Mouse (Mus musculus) adrenal gland, adult 18-20 months (tissue): ENCODE results near the gene Msl1. TPM values are rescaled to one million over a fixed set of nuclear protein-coding genes. Genes with fewer than 3 reads are reported as not detected.

Experiments used
- DNase-seq, 2 experiments: peaks; one replicate each; pipeline ENCODE4 v3.0.0; 2021 to 2022; ENCODE audit warnings: low spot score in 2 of 2
- total RNA-seq, 2 experiments: library from RNA; stranded (reverse); gene quantifications; 1 replicate in 1 of 2; 2 replicates in 1 of 2; pipeline ENCODE4 v1.2.3; 2021

Gene Msl1
- total RNA-seq, 2 experiments from 2014 or later: 82.3 to 97.4 TPM

GRCm38 (mm10) chr11:98762756-98763501, 32.4 kb upstream of the Msl1 start:
- peak in 1 of 2 experiments; percentile 35 for DNase-seq

GRCm38 (mm10) chr11:98763502-98763861, 31.8 kb upstream of the Msl1 start:
- DNase-seq: no peak

- DNase-seq: no peak
These were observed 31.2 kb upstream of the Msl1 start for GRCm38 (mm10) chr11:98764091-98764490.

GRCm38 (mm10) chr11:98764746-98765145, 30.6 kb upstream of the Msl1 start:
- no peak for DNase-seq

GRCm38 (mm10) chr11:98765421-98766309, 29.7 kb upstream of the Msl1 start:
- DNase-seq: peak in 1 of 2 experiments; percentile 25

DNA sequence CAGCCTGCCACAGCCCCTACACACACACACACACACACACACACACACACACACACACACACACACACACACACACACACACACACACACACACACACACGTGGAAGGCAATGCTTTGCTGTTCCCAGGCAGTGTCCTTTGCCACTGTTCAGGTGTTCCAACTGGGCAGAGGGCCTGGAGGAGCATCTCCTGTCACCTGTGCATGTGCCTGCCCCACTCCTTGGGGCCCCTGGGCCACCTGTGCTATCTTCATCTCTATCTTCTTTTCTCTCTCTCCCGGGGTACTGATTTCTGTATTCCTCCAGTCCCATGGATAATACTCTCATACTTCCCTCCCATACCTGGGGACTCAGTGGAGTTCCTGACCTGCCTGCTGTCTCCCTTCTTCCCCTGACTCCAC, 29.0 kb upstream of the Msl1 start:
- no peak for DNase-seq

- DNase-seq: peak in 1 of 2 experiments; percentile 27
These were observed 28.5 kb upstream of the Msl1 start for GRCm38 (mm10) chr11:98766816-98767215.

DNA sequence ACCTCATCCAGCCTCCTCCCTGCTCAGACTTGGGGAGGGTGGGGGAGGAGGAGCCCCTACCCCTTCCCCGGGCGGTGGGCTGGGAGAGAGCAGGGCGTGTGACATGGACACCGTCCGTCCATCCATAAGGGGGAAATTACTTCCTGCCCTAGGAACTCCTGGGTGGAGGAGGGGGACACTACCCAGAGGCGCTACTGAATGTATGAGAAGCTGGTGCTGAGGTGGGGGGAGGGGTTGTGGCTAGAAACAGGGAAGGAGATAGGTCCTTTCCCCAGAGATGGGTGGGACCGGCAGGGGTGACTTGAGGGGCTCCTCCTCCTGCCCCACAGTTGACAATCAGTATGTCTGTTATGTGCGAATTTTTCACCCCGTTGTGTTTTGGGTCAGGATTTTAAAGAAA, 28.0 kb upstream of the Msl1 start:
- peak in 1 of 2 experiments; percentile 47 for DNase-seq

GRCm38 (mm10) chr11:98767713-98768112, 27.6 kb upstream of the Msl1 start:
- DNase-seq: no peak

- peak in 1 of 2 experiments; percentile 34 for DNase-seq
These were observed 26.9 kb upstream of the Msl1 start for GRCm38 (mm10) chr11:98768127-98769006.

- DNase-seq: no peak
These were observed 26.0 kb upstream of the Msl1 start for GRCm38 (mm10) chr11:98769007-98769954.

DNA sequence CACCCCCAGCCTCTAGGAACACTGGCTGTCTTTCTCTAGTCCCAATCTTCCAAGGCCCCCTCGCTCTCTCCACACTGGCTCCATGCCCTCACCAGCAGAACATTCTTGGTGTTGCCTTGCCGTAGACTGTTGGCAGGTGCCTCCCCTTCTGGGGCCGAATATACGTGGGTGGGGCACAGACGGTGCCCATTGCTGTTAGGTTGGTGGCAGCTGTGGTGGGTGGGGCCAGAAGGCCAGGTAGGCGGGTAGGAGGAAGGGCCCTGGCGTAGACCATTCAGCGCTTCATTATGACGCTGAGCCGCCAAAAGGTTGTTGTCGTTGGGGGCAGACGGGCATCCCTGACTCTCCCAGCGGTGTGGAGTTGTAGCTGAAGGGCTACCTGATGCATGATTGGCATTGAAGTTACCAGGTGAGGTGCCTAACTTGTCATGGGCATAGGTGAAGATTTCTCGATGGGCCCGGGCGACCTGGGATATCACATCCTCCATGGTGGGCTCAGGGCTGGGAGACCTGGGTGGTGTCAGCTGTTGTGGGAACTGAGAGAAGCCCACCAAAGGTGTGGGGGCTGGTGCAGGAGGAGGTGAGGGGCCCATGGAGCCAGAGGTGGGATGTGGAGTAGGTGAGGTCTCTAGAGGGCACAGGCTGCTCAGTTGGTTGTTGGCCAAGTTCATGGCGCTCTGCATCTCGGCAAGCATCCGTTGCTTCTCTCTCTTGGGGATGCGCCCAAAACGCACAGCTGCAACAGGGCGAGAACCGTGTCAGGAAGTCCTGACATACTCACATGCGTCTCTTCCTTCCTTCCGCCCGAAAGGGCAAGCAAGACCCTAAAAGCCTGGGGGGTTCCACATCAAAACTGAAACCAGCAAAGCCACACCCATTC, 25.0 kb upstream of the Msl1 start:
- DNase-seq: no peak

DNA sequence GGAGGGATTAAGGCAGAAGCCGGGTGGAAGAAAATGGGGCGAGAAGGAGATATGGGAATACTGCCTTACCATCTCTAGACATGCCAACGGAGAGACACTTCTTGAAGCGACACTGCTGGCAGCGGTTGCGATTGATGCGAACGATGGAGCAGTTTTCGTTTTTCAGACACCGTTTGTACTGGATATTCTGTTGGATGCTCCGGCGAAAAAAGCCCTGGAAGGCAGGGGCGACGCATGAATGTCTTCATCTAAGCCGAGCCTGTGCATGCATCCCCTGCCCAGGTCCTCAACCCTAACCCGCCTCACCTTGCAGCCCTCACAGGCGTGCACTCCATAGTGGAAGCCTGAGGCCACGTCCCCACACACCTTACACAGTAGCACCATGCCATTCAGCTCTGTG, 24.2 kb upstream of the Msl1 start:
- DNase-seq: peak in 1 of 2 experiments; percentile 22

- DNase-seq: peak in 1 of 2 experiments; percentile 41
These were observed 23.3 kb upstream of the Msl1 start for GRCm38 (mm10) chr11:98771844-98772525.

DNA sequence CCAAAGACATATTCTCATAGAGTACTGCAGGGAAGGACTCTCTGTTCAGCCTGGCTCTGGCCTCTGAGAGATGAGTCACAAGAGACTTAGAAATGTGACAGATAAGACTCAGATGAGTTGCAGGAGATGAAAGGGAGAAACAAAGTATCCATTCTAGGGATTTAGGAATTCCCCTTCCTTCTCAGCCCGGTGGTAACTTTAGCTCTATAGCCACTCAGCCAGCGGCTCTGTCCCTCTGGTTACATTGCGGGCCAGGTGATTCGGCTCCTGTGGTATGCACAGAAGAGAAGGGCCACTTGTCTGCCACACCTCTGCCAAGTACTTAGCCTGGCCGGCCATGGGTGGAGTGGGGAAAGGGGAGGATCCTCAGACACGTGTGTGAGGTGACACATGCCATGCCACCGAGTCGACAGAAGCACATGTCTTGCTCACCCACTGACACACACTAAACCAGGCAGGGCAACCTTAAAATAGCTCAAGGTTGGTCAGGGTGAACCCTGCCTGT, 22.6 kb upstream of the Msl1 start:
- DNase-seq: peak; percentile 67 to 73

- DNase-seq: peak; percentile 99 to 100
These were observed 21.6 kb upstream of the Msl1 start for GRCm38 (mm10) chr11:98773635-98774295.

DNA sequence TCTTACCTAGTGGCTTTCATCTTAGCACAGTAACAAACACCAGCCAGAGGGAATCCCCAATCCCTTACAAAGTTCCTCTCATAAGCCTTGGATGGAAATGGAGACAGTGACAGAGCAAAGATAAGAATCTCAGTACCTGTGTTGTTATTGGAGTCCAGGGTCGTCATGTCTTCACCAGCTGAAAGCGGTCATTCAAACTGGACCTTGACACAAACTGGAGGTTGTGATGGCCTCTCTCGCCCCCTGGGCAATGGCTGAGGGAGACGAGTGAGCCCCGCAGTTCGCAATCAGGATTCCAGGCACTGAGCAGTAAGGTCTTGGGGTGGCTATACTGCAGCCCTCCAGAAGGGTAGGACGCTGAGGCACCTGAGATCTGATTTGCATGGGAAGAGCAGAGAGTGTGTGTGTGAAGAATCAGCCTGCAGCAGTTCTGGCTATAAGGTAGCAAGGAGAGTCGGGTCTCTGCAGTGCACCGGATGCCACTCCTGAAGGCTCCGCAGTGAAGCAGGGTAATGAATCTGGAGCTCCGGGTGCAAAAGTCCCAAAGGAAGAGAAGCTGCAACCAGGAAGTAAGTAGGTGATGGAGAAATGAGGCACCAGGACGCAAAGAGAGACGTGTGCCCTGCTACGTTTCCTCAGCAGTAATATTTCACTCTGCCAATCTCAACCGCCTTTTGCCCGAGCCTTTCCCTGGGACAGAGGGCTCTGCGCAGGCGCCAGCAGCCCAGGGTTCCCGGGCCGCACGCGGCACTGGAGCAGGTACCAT, 20.6 kb upstream of the Msl1 start, which contains the start of gene Nr1d1:
Nr1d1 (minus strand) TSS at position 752 of the 766 bp plus-strand sequence.
- peak in 1 of 2 experiments; percentile 99 for DNase-seq
